Mouse (Mus musculus) thymus, postnatal 25 days (tissue): Measurements from ENCODE around the gene Fbxw21.

Experiments used
- DNase-seq: peaks from one replicate; pipeline ENCODE4 v3.0.0; 2022

Fbxw21 gene

DNA sequence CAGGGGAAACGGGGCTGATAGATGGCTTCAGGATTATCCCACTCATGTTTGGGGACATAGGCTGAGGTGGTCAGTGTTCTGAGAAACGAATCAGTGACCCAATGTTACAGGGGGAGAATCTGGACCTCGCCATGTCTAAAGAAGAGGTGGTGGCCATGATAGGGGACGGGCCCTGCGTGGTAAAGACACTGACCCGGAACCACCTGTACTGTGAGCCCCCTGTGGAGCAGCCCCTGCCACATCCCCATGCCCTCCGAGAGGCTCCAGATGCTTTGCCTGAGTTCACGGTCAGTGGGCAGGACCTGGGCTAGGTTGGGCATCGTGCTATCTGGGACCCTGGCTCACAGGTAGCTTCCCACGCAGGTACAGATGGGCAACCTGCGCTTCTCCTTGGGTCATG, 51.6 kb downstream of the Fbxw21 start:
- no peak for DNase-seq

- DNase-seq = no peak
These were observed 54.5 kb downstream of the Fbxw21 start for GRCm38 (mm10) chr9:109107341-109107740.

DNA sequence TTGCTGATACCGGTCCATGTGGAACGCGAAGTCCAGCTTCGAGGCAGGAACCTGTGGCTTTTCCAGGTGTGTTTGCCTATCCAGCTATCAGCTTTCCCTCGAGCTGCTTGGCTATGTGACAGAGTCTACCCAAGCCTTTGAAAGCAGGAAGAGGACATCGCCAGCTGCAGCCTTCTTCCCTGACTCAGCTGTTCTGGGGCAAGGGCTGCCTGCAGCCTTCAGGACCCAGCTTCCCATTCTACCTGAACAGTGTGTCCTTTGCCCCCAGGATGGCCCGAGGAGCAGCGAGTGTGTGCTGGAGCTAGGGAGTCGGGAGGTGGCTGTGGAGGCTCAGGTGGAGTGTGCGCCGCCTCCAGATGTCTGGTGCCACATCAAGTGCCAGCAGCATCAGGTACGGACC, 56.2 kb downstream of the Fbxw21 start:
- no peak for DNase-seq

GRCm38 (mm10) chr9:109105011-109105410, 56.8 kb downstream of the Fbxw21 start:
- DNase-seq = no peak

DNA sequence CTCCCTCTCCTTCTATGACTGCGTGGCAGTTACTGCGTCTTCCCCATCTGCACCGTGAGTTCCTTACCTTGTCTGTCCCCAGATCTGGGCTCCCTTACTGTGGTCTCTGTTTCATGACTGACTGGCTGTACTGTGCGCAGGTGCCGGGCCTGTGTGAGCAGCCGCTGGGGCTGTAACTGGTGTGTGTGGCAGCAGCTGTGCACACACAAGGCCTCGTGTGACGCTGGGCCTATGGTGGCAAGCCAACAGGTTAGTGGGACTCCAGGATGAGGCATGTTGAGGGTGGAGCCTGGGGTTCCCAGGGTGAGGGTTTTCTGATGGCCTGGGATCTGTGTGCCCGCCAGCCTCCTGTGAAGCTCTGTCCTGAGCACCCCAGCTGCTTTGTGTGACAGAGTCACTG, 57.8 kb downstream of the Fbxw21 start:
- no peak for DNase-seq

GRCm38 (mm10) chr9:109103250-109103649, 58.6 kb downstream of the Fbxw21 start:
- no peak for DNase-seq

DNA sequence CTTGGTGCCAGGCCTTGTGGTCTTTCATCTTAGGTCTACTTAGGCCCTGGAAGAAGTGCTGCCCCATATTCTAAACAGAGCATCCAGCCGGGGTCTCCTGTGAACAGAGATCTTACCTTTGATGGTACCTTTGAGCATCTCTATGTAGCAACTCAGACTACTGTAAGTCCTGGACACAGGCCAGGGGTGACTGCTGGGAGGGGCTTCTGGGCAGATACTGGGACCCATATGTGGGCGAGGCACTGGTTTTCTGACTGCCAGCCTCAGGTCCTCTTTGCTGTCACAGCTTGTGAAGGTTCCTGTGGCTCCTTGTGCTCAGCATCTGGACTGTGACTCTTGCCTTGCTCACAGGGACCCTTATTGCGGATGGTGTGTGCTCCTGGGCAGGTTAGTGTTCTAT, 59.3 kb downstream of the Fbxw21 start:
- DNase-seq = no peak

GRCm38 (mm10) chr9:109101933-109102445, 59.9 kb downstream of the Fbxw21 start:
- DNase-seq = no peak

- DNase-seq = no peak
These were observed 61.4 kb downstream of the Fbxw21 start for GRCm38 (mm10) chr9:109100307-109100928.

DNA sequence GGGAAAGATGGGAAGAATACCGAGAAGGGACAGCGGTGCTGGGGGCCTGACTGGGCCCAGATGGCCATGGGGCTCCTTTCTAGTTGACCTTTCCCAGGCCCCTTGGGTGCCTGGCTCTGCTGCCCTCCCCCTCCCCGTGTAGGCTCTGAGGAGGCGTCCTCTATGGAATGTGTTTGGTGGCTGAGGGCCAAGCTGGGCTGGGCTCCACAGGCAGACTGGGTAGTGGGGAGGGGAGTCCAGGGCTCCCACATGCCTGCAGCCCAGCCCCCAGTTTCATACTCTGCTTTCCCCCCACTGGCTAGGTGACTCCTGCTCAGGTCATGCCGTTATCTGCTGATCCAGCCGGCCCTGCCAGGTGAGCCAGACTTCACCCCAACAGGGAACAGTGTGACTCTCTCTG, 62.9 kb downstream of the Fbxw21 start:
- no peak for DNase-seq

DNA sequence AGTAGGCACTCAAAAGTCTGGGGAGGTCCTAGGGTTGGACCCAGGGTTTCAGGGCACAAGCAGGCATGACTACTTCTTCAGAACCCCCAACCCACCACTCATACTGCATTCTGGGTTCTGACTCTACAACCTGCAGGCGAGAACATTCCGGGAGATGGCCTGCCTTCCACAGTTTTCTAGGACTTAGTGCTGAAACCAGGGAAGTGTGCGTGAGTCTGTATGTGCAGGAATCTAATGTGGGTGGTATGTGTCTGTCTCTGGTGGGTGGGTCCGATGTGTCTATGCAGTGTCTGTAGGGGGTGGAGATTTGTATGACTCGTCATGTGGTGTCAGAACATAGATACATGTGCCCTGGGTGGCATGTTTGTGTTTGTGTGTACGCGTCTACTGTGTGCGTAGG, 63.5 kb downstream of the Fbxw21 start:
- no peak for DNase-seq

DNA sequence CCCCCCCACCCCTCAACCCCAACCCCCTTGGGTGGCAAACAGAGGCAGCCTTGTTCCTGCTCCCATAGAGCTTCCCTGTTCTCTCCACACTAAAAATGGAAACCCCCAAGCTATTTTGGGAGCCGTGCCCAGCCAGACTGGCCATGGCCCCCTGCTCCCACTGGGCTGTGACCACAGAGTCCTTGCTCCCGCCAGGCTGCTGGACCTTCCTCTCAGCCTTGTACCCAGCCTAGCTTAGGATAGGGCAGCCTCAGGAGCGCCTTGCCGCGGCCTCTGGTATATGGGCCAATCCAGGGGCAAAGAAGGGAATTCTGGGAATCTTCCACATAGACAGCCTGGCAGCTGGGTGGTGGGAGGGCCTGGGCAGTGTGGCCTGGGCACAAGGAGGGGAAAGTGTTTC, 64.0 kb downstream of the Fbxw21 start:
- DNase-seq = no peak

DNA sequence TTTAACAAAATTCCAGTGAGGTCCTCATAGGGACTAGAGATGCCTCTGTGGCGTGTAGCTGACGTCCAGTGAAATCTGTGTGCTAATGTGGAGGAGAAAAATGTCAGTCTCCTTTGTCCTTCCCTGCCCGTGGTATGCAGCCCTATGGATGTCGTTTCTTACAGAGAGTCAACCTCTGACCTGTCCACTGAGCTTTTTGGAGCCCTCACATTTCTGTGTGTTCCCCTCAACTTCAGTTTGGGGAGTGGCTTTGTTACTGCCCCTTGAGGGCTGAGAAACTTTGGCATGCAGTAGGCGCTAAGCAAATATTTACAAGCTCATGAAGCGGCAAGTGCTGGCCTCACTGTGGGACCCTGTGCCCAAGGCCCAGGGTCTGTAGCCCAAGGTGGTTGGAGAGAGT, 64.5 kb downstream of the Fbxw21 start:
- DNase-seq = no peak

GRCm38 (mm10) chr9:109096856-109097255, 65.0 kb downstream of the Fbxw21 start:
- no peak for DNase-seq

GRCm38 (mm10) chr9:109096251-109096661, 65.6 kb downstream of the Fbxw21 start:
- no peak for DNase-seq

- peak; percentile 76 for DNase-seq
These were observed 66.5 kb downstream of the Fbxw21 start, which contains the start of gene Plxnb1 for GRCm38 (mm10) chr9:109095137-109095982. TSS of gene Plxnb1 (plus strand) at chr9:109095389.

DNA sequence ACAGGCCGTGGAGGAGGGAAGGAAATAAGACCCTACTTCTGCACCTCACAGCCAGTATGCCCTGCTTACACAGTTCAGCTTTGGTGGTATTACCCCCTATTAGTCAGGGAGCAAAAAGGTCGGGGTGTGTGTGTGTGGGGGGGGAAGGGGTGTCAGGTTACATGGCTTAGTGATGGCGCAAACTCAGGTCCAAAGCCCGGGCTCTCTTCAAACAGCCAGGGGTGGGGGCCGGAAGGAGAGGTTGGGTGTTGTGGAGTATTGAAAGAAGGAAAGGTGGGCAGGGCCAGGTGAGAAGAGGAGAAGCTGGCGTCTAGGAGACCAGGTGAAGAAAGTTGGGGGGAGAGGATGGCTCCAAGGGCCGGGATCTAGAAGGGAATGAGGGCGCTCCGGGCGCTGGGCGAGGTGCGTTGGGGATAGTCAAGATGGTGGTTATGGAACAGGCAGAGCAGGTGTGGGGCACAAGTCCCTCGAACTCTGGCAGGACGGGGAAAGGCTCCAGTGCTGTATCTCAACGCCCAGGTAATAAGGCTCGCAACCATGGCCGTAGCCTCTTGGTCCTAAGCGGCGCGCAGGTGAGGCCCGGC, 67.2 kb downstream of the Fbxw21 start:
- no peak for DNase-seq

- no peak for DNase-seq
These were observed 67.9 kb downstream of the Fbxw21 start for GRCm38 (mm10) chr9:109093786-109094552.

GRCm38 (mm10) chr9:109092799-109093198, 69.0 kb downstream of the Fbxw21 start:
- no peak for DNase-seq

GRCm38 (mm10) chr9:109091802-109092201, 70.0 kb downstream of the Fbxw21 start:
- DNase-seq = no peak

- DNase-seq = no peak
These were observed 71.4 kb downstream of the Fbxw21 start for GRCm38 (mm10) chr9:109090446-109090845.
